Mouse (Mus musculus) limb, embryonic 12.5 days (tissue): Measurements from ENCODE around the gene Dnajc28. TPM values are rescaled to one million over a fixed set of nuclear protein-coding genes. Genes with fewer than 3 reads are reported as not detected.

ENCODE experiments used
- ATAC-seq: fragments of 200-750 bp; cut with Nextera tagmentation; 2 replicates; pipeline ENCODE4 v1.8.0; 2017; ENCODE audit warnings: low read depth, moderate TSS enrichment; ENCODE audit not compliant: insufficient number of reproducible peaks, insufficient read depth, low FRiP score, low TSS enrichment
- H3K27ac ChIP-seq: fragments of 300-500 bp; sonication (generic); 2 replicates; pipeline ENCODE4 v1.5.1; 2016; ENCODE audit warnings: mild to moderate bottlenecking, moderate library complexity
- H3K27me3 ChIP-seq: fragments of 300-500 bp; sonication (generic); 2 replicates; pipeline ENCODE4 v1.6.1; 2016; ENCODE audit warnings: mild to moderate bottlenecking, moderate library complexity
- H3K36me3 ChIP-seq: fragments of 300-500 bp; sonication (generic); 2 replicates; pipeline ENCODE4 v1.6.1; 2016; ENCODE audit warnings: mild to moderate bottlenecking, moderate library complexity
- H3K4me1 ChIP-seq: fragments of 300-500 bp; sonication (generic); replicated peaks from 2 replicates; pipeline ENCODE4 v1.6.1; 2016
- H3K4me2 ChIP-seq: fragments of 300-500 bp; sonication (generic); 2 replicates; pipeline ENCODE4 v1.6.1; 2016; ENCODE audit warnings: mild to moderate bottlenecking, moderate library complexity
- H3K4me3 ChIP-seq: fragments of 300-500 bp; sonication (generic); replicated peaks from 2 replicates; pipeline ENCODE4 v1.5.1; 2016; ENCODE audit warnings: mild to moderate bottlenecking
- H3K9ac ChIP-seq: fragments of 300-500 bp; sonication (generic); replicated peaks from 2 replicates; pipeline ENCODE4 v1.6.1; 2016; ENCODE audit warnings: mild to moderate bottlenecking, moderate library complexity
- H3K9me3 ChIP-seq: fragments of 300-500 bp; sonication (generic); 2 replicates; pipeline ENCODE4 v1.6.1; 2016; ENCODE audit warnings: mild to moderate bottlenecking, moderate library complexity
- WGBS: fragments of 180-500 bp; shearing (Covaris S2); methylation state at CpG from one replicate; pipeline ENCODE4 v1.1.7; 2016; 5-methylcytosine and 5-hydroxymethylcytosine counted together
- polyA plus RNA-seq: library from polyadenylated mRNA; unstranded; fragments of >200 nt; fragmentation: Nextera tagmentation; extraction: Ambion mirVana; gene quantifications from 2 replicates; pipeline ENCODE4 v1.2.1, GENCODE M21; 2016

Gene Dnajc28
- polyA plus RNA-seq, 1 experiment from 2014 or later = 4.2 TPM

DNA sequence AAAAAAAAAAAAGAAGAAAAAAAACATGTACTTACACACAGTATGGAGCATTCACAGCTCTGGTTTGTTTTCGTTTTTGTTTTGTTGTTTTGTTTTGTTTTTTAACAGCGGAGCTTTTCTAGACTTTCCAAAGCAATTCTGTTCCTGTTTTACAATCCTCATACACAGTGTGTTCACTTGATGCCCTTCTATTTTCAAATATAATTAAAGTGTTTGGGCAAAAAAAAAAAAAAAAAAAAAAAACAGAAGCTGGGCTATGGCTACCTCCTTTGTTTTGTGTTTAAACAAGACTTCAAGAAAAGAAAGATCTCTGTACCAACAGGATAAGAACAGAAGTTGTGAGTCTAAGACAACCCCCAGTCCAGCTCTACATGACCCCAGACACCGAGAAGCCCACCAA, 30.1 kb downstream of the Dnajc28 start:
- Histone ChIP-seq H3K9ac (no peak overlapping the region), H3K4me2 (no peak overlapping the region), H3K27me3 (no peaks in the 10 kb centered on the region), H3K4me1 (peaks cover 8% of the 10 kb centered on the region), H3K36me3 (peaks cover 39% of the 10 kb centered on the region), H3K9me3 (no peaks in the 10 kb centered on the region), H3K4me3 (no peak overlapping the region), H3K27ac (no peak overlapping the region)
- 89% methylated on average over 3 of the region's 3 CpGs for WGBS
- ATAC-seq = no peak

DNA sequence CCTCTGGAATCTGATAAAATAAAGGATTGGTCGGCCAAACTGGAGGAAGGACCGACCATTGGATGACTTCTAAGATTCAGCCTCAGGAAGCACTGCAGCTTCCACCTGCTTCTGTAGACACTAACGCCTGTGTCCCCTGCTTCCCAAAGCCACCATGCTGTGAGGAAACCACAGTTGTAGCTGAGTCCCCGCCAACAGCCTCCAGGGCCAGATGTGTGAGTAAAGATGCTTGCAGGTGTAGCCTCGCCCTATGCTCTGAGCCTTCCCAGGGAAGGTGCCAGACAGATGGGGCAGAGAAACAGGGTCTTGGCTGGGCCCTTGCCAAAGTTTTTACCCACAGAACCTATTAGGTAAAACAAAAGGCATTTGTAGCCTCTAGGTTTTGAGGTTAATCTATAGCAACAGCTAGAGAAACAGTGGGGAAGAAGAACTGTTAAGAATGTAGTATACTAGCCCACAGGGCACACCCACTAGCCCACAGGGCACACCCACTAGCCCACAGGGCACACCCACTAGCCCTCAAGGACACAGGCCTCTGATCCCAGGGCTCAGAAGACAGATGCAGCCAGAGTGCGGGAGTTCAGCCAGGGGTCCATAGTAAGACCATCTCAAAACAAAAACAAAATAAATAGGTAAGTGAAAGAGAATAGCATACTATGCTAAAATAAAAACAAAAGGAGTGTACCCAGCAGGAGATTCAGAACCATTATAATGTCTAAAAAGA, 30.9 kb downstream of the Dnajc28 start:
- peaks cover 39% of the 10 kb centered on the region for H3K36me3 ChIP-seq
- no peaks in the 10 kb centered on the region for H3K27me3 ChIP-seq
- H3K9ac ChIP-seq = no peak overlapping the region
- H3K4me2 ChIP-seq = no peak overlapping the region
- 64% methylated on average over 6 of the region's 6 CpGs for WGBS
- no peaks in the 10 kb centered on the region for H3K9me3 ChIP-seq
- peaks cover 8% of the 10 kb centered on the region for H3K4me1 ChIP-seq
- no peak overlapping the region for H3K27ac ChIP-seq
- no peak for ATAC-seq
- H3K4me3 ChIP-seq = no peak overlapping the region

DNA sequence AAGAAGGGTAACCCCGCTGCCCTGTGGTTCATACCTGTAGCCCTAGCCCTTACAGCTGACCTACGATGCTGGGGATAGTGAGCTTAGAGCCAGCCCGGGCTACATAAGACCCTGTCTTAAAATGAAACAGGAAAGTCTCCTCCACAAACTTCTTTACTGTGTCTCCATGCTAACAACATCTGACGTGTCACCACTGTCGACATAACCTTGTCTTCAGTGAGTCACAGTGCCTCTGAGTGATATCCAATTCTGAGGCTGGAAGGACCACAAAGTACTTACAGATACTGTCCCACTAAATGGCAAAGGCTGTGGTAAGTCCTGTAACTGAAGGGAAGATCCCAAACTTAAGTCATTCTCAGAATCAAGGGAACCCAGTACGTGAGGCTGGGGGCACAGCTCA, 32.6 kb downstream of the Dnajc28 start:
- no peak overlapping the region for H3K4me3 ChIP-seq
- H3K27ac ChIP-seq = no peak overlapping the region
- no peaks in the 10 kb centered on the region for H3K9me3 ChIP-seq
- H3K27me3 ChIP-seq = no peaks in the 10 kb centered on the region
- H3K36me3 ChIP-seq = peaks cover 29% of the 10 kb centered on the region
- WGBS = 89% methylated on average over 6 of the region's 6 CpGs
- no peak overlapping the region for H3K9ac ChIP-seq
- H3K4me1 ChIP-seq = no peaks in the 10 kb centered on the region
- ATAC-seq = no peak
- H3K4me2 ChIP-seq = no peak overlapping the region

DNA sequence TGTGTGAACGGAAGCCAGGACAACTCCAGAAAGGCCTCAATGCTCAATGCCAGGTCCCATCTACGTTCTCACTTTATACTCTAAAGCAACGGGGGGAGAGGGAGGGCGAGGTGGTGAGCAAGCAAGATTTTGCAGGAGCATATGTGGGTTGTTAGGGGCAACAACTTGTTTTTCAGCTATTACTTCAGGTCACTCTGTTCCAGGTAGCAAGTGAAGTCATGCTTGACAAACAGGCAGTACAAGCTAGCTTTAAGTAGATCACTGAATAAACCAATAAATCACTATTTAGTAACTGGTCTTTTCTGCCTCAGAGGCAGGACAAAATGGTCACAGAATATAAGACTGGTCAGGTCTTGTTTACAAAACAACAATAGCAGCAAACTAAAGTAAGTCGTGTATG, 33.2 kb downstream of the Dnajc28 start:
- H3K9me3 ChIP-seq = no peaks in the 10 kb centered on the region
- no peak for ATAC-seq
- 90% methylated on average over 5 of the region's 5 CpGs for WGBS

DNA sequence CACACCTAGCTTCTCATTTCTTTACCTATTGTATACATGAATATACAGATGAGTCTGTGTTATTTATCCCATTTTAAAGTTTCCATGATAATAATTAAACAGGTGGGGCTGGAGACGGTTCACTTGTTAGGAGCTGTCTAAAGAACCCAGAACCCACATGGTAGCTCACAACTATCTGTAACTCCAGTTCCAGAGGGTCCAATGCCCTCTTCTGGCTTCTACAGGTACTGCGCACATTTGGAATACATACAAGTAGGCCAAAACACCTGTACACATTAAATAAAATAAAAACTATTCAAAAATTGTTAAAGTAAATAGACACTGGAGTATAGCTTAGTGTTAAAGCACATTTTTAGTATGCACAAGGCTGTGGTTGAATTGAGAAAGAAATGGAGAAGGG, 36.5 kb downstream of the Dnajc28 start:
- no peak for ATAC-seq
- 70% methylated on average over 2 of the region's 2 CpGs for WGBS
- H3K4me2 ChIP-seq = no peak overlapping the region

More for the DNA sequence above, 33.2 kb downstream of the Dnajc28 start:
- no peak overlapping the region for H3K4me3 ChIP-seq
- H3K4me1 ChIP-seq = no peaks in the 10 kb centered on the region
- H3K36me3 ChIP-seq = peaks cover 31% of the 10 kb centered on the region
- no peak overlapping the region for H3K4me2 ChIP-seq
- no peaks in the 10 kb centered on the region for H3K27me3 ChIP-seq
- H3K27ac ChIP-seq = no peak overlapping the region
- no peak overlapping the region for H3K9ac ChIP-seq

DNA sequence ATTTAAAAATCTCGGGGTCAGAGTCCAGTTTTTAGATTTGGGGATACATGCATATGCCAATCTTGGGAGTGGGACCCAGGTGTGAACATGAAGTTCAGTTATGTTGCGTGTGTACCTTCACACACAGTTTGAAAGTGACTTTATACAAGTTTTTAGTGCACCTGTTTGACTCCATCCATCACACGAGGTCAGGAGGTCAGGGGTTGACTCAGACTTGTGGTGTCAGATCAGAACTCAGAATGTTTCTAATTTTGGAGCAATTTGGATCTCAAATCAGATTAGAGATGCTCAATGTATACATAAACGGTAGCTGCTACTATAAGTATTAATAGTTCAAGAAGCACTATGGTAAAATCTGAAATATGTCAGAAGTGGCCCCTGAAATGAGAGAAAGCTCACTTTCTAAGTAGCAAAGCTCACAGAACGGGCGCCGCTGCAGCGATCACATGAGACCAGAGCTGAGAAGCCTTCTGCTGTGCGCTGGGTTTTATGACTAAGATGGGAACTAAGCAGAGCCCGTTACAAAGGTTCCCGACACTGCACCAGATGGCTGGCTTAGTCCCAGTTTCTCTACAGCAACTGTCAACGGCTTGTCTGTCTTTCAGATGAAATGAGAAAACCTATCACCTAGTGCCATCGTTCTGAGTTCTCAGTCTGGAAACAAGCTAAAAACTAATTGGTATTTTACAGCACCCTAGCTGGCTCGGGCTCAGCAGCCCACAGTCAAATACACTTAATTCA, 39.7 kb downstream of the Dnajc28 start:
- ATAC-seq = no peak; the same call in 1 of the 2 replicates
- Histone ChIP-seq H3K36me3 (peaks cover 21% of the 10 kb centered on the region), H3K4me2 (no peak overlapping the region), H3K27ac (peak overlapping the region; percentile 62; the same call in 1 of the 2 replicates), H3K9ac (no peak overlapping the region), H3K4me3 (no peak overlapping the region), H3K4me1 (peaks cover 18% of the 10 kb centered on the region), H3K9me3 (no peaks in the 10 kb centered on the region), H3K27me3 (no peaks in the 10 kb centered on the region)
- WGBS = 55% methylated on average over 14 of the region's 14 CpGs

More for the DNA sequence above, 36.5 kb downstream of the Dnajc28 start:
- Histone ChIP-seq H3K4me1 (peaks cover 12% of the 10 kb centered on the region), H3K27ac (no peak overlapping the region), H3K4me3 (no peak overlapping the region), H3K9ac (no peak overlapping the region), H3K36me3 (peaks cover 35% of the 10 kb centered on the region), H3K9me3 (no peaks in the 10 kb centered on the region), H3K27me3 (no peaks in the 10 kb centered on the region)

DNA sequence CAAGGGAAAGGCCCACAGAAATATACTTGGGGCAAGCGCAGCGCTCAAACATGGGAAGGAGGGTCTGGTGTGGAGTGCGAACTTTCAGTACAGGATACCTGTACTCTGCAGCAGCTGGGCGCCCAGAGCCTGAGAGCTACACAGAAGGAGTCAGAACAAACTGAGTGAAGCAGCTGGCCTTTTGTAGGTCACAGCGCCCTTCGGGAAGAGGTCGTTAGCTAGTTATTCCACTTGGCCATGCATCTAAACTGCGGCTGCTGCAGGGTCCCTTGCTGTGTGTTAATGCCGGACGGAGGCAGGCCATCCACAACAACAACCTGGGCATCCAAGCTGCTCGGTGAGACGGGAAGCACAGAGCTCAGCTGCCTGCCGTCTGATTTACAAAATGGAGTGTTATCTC, 43.7 kb downstream of the Dnajc28 start:
- H3K4me1 ChIP-seq = peaks cover 18% of the 10 kb centered on the region
- ATAC-seq = no peak
- no peaks in the 10 kb centered on the region for H3K9me3 ChIP-seq
- no peak overlapping the region for H3K4me3 ChIP-seq
- H3K36me3 ChIP-seq = peaks cover 20% of the 10 kb centered on the region; the same call in 1 of the 2 replicates
- H3K27me3 ChIP-seq = no peaks in the 10 kb centered on the region
- 51% methylated on average over 13 of the region's 13 CpGs for WGBS
- H3K27ac ChIP-seq = no peak overlapping the region
- no peak overlapping the region for H3K4me2 ChIP-seq
- no peak overlapping the region for H3K9ac ChIP-seq

DNA sequence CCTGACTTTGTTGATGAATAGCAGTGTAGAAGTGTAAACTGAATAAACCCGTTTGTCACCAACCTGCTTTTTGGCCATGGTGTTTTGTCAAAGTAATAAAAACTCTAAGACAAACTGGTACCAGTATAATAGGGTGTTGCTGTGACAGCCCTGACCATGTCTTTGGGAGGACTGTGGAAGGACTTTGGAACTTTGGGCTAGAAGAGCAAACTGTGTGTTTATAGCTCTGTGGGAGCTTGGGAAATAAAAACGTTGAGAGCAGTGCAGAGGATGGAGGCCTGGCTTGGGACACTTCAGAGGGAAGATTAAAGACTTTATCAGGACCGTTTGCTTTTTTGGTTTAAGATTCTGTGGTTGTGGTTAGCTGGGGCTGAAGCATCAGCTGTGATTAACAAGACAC, 47.7 kb downstream of the Dnajc28 start:
- no peak for ATAC-seq
- H3K4me2 ChIP-seq = no peak overlapping the region
- H3K9ac ChIP-seq = no peak overlapping the region
- H3K36me3 ChIP-seq = peaks cover 12% of the 10 kb centered on the region; the same call in 1 of the 2 replicates
- H3K4me1 ChIP-seq = peaks cover 9% of the 10 kb centered on the region
- no peak overlapping the region for H3K27ac ChIP-seq
- H3K9me3 ChIP-seq = no peaks in the 10 kb centered on the region
- 41% methylated on average over 3 of the region's 3 CpGs for WGBS
- H3K27me3 ChIP-seq = no peaks in the 10 kb centered on the region
- no peak overlapping the region for H3K4me3 ChIP-seq

DNA sequence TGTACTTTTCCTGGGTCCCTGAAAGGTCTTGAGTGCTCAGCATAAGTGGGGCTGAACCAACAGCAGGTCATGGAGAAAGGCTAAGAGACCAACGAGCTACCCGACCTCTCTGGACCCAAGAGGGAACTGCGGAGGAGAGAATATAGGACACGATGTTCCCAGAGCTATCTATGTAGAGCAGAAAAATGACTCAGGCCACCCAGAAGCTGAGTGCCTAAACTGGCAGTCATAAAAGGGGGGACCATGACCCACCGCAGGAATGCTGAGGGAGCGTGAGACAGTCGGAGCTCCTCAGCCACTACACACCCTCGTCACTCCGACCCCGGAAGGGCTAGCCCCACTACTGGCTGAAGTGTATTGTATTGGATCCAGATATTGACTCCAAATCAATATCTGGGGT, 49.9 kb downstream of the Dnajc28 start:
- WGBS = 87% methylated on average over 10 of the region's 10 CpGs
- H3K4me2 ChIP-seq = no peak overlapping the region
- no peaks in the 10 kb centered on the region for H3K27me3 ChIP-seq
- H3K9me3 ChIP-seq = no peaks in the 10 kb centered on the region
- no peak for ATAC-seq
- H3K9ac ChIP-seq = no peak overlapping the region
- no peak overlapping the region for H3K27ac ChIP-seq
- peaks cover 5% of the 10 kb centered on the region; the same call in 1 of the 2 replicates for H3K4me1 ChIP-seq
- H3K4me3 ChIP-seq = no peak overlapping the region
- H3K36me3 ChIP-seq = peaks cover 15% of the 10 kb centered on the region; the same call in 1 of the 2 replicates

DNA sequence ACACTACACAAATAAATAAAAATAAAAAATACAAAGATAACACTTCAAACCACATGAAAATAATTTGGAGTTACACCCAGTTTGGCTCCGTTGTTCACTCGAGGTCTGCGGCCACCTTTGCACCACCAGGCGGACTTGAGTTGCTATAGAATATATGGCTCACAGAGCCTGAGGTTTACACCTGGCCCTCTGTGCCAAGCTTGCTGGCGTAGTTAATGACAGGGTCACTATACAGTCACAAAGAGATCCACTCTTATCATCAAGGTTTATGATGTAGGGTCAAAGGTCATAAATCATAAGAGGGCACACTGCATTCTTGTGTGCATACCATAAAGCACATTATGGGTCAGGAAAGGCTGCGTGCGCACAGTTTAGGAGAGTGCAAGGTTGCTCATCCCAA, 52.8 kb downstream of the Dnajc28 start:
- Histone ChIP-seq H3K4me1 (peaks cover 5% of the 10 kb centered on the region; the same call in 1 of the 2 replicates), H3K9ac (no peak overlapping the region), H3K27ac (no peak overlapping the region), H3K4me3 (no peak overlapping the region), H3K9me3 (no peaks in the 10 kb centered on the region), H3K36me3 (peaks cover 36% of the 10 kb centered on the region), H3K27me3 (no peaks in the 10 kb centered on the region), H3K4me2 (no peak overlapping the region)
- ATAC-seq = peak; percentile 22; the same call in 1 of the 2 replicates
- WGBS = 81% methylated on average over 7 of the region's 7 CpGs

DNA sequence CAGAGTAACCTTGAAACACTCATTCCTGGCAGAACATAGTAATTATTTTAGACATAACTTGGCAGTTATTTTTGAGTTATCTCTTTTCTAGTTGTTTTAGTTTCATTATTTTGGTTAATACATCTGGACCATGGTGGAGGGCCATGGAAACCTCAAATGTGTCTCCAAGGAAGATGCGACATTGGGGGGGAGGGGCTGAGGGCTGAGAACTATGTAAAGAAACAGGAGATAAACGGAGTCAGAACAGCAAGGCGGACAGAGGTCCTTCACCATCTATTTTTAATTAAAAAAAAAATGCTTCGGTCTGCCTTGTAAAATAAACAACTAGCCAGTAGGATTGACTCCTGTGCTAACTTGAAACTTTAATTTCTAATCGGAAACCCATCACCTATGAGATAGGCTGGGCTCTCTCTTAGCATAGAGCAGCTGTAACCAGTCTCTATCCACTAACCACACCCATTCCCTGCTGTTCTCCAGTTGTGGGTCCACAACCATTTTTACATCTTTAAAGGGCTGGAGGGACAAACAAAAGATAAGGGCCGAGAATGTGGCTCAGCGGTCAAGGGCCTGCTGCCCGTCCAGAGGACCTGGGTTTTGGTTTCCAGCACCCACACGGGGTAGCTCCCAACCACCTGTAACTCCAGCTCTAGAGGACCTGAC, 53.4 kb downstream of the Dnajc28 start:
- Histone ChIP-seq H3K4me1 (peaks cover 5% of the 10 kb centered on the region; the same call in 1 of the 2 replicates), H3K36me3 (peaks cover 41% of the 10 kb centered on the region), H3K9me3 (no peaks in the 10 kb centered on the region), H3K27ac (no peak overlapping the region), H3K9ac (no peak overlapping the region), H3K4me3 (no peak overlapping the region), H3K27me3 (no peaks in the 10 kb centered on the region), H3K4me2 (no peak overlapping the region)
- 67% methylated on average over 9 of the region's 9 CpGs for WGBS
- no peak for ATAC-seq
